Mouse (Mus musculus): ENCODE data around the gene Tspan31.

- TF ChIP-seq CTCF (IDR thresholded peaks at IDR 0.05 in 2 of 3, conservative IDR thresholded peaks at IDR 0.05 in 1 of 3; ENCODE audit: control insufficient read depth in 1 of 3, insufficient read depth in 1 of 3, low read depth in 2 of 3, low read length in 3 of 3, poor library complexity in 1 of 3, severe bottlenecking in 1 of 3) (no peak), USF1 (IDR thresholded peaks at IDR 0.05; ENCODE audit: low read depth, low read length) (no peak), USF2 (IDR thresholded peaks at IDR 0.05; ENCODE audit: borderline replicate concordance in 1 of 2, insufficient read depth in 1 of 2, low read depth in 1 of 2, low read length in 2 of 2) (no peak), POLR2AphosphoS2 (IDR thresholded peaks at IDR 0.05; ENCODE audit: low read length) (no peak), GABPA (IDR thresholded peaks at IDR 0.05; ENCODE audit: low read depth, low read length) (no peak), ZNF384 (IDR thresholded peaks at IDR 0.05; ENCODE audit: low read depth, low read length) (no peak), POLR2A (IDR thresholded peaks at IDR 0.05; ENCODE audit: control insufficient read depth in 1 of 2, insufficient read depth in 1 of 2, low read depth in 1 of 2, low read length in 2 of 2, poor library complexity in 1 of 2) (no peak), ZKSCAN1 (IDR thresholded peaks at IDR 0.05; ENCODE audit: low read depth, low read length) (no peak), HCFC1 (IDR thresholded peaks at IDR 0.05; ENCODE audit: low read depth, low read length) (no peak)
Observed at GRCm38 (mm10) chr10:127090560-127091411, 20.7 kb upstream of the Tspan31 start.
